Mouse (Mus musculus) forelimb bud, embryonic 11.5 days (tissue): ENCODE results near the gene Tmem254c.
"Not testable (repeated sequence)": the region's sequence is repeated elsewhere in the genome, so short reads cannot be mapped to it uniquely, and the experiment has no call there.

Experiments used
- DNase-seq: peaks from one replicate; pipeline ENCODE4 v3.0.0-alpha.2; 2012; ENCODE audit warnings: low read depth, low spot score

Tmem254c gene

DNA sequence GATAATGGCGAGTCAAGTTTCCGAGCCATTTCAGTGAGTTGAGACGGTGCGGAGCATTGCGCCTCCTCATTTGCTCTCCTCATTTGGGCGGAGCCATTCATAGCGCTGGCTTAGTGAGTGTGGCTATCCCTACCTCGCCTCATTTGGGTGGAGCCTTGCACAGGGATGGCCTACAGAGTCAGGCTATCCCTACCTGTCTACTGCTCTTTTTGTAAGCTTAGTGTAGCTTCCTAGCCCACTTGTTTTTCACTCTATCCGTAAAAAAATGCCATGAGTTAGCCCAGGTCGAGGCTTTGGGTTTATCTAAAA is at the start of gene Tmem254c:
TSS of gene Tmem254c (minus strand) at position 31 of the 309 bp plus-strand sequence.
- DNase-seq: not testable (repeated sequence)

DNA sequence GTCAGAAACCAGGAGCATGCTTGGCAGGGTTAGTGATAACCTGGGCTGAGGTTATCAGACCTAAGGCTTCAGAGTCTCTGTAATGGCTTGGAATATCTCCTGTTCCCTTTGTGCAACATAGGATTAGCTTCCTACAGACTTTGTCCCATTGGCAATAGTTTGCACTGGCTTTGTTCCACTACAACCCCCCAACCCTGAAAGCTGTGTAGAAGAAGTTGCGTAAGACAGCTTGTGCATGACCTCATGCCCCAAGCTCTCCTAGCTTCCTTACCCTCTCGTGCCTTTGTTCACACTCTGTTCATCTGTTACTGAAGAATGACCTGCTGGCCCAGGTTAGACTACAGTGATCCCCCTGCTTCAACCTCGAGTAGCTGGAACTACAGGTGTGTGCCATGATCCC is 30.5 kb upstream of the Tmem254c start:
- not testable (repeated sequence) for DNase-seq

DNA sequence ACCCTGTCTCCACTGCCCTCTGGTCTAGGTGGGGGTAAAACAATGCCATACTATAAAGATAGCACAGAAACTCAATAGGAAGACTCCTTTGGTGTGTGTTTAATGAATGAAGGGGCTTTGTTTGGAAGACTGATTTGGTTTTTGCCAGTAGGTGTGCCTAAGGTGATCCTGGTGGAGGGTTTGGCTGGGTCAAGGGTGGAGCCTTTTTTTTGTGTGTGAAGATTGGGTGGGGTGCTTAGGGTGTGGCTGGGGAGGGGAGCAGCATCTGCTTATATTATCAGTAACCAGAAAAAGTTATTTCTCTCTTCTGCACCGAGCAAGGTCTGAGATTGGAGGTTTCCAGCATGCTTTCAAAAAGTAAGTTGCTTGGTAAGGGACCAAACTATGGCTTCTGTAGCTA is 14.8 kb upstream of the Tmem254c start, which contains the start of gene Cphx3:
TSS of gene Cphx3 (plus strand) at position 301 of the 400 bp plus-strand sequence.
- DNase-seq: not testable (repeated sequence)

DNA sequence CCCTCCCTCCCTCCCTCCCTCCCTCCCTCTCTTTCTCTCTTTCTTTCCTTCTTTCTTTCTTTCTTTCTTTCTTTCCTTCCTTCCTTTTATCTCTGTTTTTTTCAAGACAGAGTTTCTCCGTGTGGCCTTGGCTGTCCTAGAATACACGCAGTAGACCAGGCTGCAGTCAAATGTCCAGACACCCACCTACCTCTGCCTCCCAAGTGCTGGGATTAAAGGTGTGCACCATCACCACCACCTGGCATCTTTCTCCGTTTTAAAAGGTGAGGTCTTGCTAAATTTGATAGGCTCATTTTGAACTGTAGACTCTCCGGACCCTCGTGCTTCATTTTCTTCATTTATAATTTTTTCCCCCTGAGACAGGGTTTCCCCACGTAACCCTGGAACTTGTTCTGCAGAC is 14.1 kb upstream of the Tmem254c start, which contains the start of gene Cphx2:
TSS of gene Cphx2 (plus strand) at position 301 of the 400 bp plus-strand sequence.
- DNase-seq: not testable (repeated sequence)

DNA sequence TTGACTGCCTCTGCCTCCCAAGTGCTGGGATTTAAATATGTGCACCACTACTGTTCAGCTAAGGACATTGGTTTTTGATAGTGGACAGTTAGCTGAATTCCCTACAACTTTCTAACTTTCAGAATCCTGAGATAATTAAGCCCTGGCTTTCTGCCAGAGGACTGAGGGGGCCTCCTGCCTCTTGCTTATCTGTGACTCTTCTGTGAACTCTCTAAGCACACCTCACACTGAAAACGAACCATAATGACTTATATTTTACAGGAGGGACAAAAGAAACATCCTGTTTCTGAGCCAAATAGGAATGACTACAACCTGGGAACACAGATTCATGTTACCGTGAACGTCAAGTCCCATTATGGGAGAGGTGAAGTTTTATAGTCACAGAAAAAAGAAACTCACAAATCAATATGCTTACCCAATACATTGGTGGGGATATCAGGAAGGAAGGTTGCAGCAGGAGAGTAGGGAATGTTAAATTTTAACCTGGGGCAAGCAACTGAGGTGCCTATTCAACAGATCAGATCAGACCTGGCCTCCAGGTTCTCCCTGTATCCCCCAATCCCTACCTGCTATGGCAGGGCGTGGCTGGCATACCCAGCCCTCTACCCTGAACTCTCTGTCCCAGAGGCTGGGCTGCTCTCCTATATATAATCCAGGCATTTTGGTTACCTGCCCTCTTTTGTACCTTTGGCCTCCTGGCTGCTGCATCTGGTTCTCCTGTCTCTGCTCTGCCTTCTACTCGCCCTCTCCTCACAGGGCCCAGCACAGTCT is 9.7 kb upstream of the Tmem254c start:
- DNase-seq: not testable (repeated sequence)

DNA sequence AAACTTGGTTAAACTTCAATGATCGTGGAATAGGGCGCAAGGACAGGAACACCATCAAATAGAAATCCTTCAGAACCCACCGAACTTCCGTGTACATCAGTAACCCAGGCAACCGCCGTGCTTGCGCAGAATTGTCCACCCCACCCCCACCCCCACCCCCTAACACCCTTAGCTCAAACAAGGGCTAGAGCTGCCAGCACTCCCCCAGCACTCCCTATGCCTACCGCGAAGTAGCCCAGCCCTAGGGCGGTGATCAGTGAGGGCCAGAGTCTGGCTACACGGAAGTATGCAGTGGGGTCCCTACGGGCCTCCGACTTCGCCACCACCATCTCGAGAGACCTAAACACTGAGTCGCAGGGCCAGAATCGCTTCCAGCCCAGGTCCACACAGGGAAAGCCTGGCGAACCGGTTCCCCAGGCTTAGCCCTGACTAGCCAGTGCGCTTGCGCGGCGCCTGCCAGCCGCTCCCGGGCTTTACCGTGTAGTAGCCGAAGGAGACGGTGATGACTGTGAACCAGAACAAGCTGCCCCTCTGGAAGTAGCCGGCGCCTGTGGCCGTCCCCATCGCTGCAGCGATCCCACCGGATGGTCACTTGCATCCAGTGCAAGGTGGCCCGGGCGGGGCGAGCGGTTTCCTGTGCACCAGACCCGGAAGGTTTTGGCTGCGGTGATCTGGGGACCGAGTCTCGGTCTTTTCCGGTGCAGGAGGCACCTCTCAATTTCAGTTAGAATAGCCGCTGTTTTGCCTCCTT is 406 bp downstream of the Tmem254c start:
- not testable (repeated sequence) for DNase-seq

DNA sequence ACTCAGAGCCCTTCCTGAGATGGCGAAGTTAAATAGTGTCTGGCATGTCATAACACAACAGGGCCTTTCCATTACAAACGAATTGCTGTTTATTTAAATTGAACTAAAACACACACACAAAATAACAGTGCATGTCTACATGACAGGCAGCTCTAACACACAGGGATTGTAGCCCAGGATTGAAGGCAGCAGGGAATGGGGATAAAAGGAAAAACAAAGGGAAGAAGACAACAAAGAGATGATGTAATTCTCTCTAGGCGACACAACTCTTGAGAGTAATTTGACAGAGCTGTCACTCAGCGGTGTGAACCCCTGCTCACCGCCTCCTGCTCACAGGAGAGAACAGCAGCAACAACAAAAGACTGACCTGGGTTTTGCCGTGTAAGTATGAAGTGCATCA is 7.8 kb downstream of the Tmem254c start:
- DNase-seq: not testable (repeated sequence)

DNA sequence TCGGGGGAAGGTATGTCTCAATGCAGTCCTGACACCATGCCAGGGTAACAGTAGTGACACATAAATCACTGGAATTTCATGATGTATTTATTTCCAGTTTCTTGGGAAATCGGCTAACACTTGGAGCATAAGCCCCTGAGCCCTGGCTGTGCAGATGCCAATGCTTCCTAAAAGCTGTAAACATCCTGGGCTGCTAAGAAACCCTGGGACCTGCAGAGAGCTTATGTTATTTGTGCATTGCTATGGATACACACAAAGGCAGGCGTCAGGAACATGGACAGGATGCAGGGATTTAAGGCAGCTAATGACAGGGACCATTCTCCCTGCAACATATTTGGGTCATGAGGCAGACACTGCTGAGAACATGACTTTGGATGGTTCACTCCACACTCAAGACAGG is 9.0 kb downstream of the Tmem254c start:
- not testable (repeated sequence) for DNase-seq

DNA sequence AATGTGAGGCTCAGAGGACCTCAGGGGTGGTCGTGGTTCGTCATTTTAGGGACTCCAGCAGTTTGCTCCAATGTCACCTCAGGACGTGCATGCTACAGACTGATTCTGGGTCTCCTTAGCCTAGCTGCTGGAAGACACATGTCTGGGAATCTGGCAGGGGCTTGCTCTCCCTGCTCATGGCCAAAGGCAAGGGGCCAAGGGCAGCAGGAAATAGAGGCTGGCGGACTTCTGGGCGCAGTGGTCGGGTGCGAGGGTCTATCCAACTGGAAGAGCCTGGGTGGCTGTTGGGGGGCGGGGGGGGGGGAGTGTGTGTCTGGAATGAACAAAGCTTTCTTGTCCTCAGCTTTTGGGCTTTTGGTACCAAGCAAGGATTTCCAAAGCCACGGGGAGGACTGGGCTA is 18.4 kb downstream of the Tmem254c start:
- DNase-seq: not testable (repeated sequence)

DNA sequence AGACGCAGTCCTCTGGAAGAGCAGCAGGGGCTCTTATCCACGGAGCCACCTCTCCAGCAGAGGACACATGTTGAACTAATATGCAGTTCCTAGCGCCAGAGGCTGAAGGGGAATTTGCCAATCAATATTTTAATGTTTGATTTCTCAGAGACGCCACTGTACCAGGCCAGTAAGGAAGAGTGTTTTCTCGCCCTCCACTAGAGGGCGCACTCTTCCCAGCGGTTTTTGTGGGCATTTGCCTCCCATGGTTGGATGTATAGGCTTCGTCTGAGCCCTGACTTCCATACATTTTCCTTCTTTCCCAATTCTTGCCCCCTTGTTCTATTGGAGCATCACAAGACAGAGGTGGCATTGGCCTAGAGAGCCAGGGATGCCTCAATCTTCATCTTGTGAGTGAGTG is 20.1 kb downstream of the Tmem254c start:
- not testable (repeated sequence) for DNase-seq

DNA sequence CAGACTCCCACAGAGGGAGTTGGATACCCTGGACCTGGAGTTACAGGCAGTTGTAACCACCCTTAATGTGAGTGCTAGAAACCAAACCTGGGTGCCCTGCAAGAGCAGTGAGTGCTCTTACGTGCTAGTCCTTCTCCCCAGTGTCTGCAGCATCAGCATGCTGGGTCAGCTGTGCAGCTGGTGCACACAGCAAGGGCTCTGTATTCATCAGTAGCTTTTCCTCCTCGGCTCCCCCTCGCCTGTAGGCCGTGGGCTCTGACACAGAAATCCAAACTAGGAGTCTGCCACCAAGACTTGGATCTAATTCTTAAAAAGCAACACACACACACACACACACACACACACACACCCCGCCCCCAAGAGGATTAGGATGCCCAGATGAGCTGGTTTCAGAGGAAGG is 22.1 kb downstream of the Tmem254c start:
- not testable (repeated sequence) for DNase-seq

DNA sequence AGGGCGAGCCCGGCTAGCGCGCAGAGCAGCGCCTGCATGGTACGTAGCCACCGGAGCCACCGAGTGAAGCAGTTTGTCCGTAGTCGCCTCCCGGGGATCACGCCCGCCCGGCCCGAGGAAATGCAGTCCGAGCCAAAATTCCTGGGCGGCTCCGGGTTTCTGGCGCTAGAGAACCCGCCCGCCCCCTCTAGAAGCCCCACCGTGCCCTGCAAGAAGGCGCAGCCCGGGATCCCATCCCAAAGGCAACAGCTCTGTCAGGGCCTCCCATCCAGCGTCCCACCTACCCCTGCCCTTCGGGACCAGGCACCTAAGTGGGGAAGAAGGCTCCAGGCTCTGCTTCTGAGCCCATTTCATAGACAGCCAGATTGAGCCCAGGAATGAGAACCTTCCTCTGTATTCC is 24.5 kb downstream of the Tmem254c start, which contains the start of gene Gm9780:
TSS of gene Gm9780 (minus strand) at position 101 of the 400 bp plus-strand sequence.
- not testable (repeated sequence) for DNase-seq

DNA sequence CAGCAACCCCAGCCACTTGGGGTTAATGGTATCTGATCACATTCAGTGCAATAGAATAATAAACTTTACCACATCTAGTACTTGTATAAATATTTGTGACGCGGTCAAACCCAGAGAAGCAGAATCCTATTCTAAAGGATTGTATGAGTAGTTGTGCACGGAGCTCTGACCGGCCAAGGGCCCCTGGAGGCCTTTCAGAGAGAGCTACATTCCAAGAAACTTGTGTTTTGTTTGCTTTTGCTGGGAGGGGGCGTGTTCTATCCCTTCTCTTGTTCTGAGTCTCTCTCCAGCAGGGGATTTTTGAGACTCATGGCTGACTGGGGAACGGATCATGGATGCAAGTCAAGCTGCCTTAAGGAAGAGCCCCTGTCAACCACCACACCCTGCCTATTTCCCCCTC is 31.7 kb downstream of the Tmem254c start:
- DNase-seq: not testable (repeated sequence)

DNA sequence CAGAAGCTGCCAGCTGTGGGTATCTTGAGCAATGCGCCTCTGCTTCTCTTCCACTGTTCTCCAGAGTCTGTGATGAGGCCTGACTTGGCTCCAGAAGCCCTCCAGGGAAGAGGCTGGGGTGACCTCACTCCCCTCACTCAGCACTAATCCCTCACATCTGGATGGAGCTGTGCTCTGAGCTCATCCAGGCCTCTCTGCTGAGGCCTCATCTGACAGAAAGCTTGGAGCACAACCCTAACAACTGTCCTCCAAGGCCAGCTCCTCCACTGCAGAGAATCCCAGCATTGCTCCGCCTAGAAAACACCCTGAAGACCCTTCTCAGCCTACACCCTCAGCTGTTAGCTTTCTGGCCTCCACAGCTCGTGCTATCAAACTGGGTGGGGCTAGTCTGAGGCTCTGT is 32.8 kb downstream of the Tmem254c start:
- DNase-seq: not testable (repeated sequence)

DNA sequence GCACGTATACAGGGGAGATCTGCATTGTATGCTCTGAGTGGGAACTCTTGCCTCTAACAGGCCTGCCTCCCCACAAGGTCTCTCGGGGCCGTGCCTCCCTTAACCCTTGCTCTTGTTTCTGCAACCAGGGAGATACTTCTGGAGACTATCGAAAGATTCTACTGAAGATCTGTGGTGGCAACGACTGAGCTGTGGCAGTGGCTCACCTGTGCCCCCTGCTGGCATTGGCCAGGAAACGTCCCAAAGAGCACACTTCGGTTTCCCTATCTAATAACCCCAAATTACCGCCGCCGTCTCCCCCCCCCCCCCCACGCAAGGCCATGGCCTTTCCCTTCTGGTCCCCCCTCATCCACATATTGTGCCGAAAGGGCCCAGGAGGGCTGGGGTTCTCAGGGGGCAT is 41.5 kb downstream of the Tmem254c start:
- not testable (repeated sequence) for DNase-seq

DNA sequence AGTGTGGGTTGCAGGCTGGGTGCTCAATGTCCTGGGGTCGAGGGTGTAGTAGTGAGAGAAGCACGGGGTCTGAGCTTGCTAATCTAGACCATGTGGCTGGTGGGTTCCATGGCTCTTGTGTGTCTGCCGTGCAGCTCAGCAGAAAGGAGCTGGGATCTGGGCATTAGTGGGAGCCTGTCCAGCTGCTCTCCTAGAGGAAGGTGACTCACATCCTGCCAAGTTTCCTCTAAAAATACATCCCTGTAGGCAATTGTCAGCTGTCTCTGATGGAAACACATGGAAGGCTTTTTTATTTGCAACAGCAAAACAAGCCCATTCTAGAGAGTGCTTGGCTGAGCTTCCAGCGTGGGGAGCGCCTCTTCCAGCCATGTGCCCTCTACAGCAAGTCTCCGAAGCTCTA is 44.3 kb downstream of the Tmem254c start:
- DNase-seq: not testable (repeated sequence)

DNA sequence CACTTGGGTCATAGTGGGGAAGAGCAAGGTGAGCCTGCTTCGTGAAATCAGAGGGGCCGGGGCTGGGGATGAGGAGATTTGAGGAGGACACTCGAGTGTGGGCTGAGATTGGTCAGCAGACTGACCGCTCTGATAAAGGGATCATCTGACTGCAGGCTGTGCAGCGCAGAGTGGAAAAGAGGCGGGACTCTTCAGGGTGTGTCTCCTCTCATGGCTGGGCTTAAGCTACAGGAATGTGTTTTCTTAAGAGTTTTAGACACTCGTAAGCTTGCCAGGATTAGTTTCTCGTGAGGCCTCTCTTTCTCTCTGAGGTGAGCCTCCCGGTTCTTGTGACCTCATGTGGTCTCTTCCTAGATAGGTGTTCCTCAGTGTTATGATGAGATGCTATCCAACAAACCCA is 45.6 kb downstream of the Tmem254c start:
- not testable (repeated sequence) for DNase-seq

DNA sequence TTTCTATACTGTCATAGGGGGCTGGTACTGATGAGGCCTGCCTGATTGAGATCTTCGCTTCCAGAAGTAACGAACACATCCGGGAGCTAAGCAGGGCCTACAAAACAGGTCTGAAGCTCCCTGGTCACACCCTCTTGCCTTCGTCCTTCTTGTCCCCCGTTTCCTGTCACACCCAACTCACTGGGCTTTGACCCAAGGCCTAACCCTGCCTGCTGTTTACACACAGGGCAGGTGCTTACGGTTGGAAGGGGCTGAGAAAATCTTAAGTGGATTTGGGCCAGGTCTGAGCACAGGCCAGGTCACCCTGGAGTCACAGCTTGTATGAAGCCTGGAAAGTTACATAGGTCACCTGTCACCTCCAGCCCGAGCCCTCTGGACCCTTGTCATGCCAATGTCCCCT is 50.7 kb downstream of the Tmem254c start:
- not testable (repeated sequence) for DNase-seq
